Mouse (Mus musculus) MEL (cell line): Measurements from ENCODE around the gene Serpinh1.

Source experiments
- CTCF ChIP-seq, 3 experiments: IDR thresholded peaks in 2 of 3; conservative IDR thresholded peaks in 1 of 3; 2 replicates each; pipeline ENCODE4 v1.5.1; 2011 to 2012; ENCODE audit warnings: low read length in 3 of 3, low read depth in 2 of 3, mild to moderate bottlenecking in 2 of 3, improper control_type of control experiment in 1 of 3, inconsistent platforms in 1 of 3, mixed read lengths in 1 of 3, moderate library complexity in 1 of 3; ENCODE audit not compliant: control insufficient read depth in 1 of 3, insufficient read depth in 1 of 3, poor library complexity in 1 of 3, severe bottlenecking in 1 of 3
- NELFE ChIP-seq: IDR thresholded peaks from 2 replicates; pipeline ENCODE4 v1.6.1; 2011; ENCODE audit warnings: low read depth, low read length, improper control_type of control experiment

DNA sequence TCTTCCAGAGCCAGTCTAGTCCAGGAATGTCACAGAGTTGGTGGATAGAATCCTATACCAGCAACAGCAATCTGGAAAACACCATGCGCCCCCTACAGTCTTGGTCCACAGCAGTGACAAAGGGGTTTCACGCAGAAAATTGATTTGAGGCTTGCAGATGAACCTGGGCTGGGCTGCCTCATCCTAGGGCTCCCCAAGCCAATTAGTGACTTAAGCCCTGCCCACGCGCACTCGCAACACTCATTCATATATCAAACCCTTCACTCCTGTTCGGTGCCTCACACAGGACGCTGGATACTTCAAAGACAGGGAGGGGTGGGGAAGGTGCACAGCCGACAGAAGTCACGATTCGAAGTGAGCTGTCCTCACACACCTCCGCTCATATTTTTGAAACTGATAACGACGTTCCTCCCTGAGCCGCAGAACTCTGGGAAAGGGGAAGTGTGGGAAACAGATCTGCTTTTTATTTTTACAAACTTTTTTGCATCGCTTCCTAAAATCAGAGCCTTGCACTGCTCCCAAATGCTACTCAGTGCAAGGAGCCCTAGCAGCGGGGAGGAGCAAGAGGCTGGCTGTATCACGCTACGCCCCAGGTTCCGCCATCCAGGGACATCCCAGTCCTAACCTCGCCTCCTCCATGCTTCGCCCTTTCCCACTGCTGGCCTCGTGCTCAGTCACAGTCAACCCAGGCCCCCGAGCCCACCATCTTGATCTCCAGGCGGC, 27.6 kb upstream of the Serpinh1 start:
- peak in 2 of 3 experiments; percentile 8 to 26; a peak in 4 of 6 replicates for TF ChIP-seq CTCF (IDR thresholded peaks at IDR 0.05 in 2 of 3, conservative IDR thresholded peaks at IDR 0.05 in 1 of 3; ENCODE audit: control insufficient read depth in 1 of 3, insufficient read depth in 1 of 3, low read depth in 2 of 3, low read length in 3 of 3, poor library complexity in 1 of 3, severe bottlenecking in 1 of 3)
- no peak for TF ChIP-seq NELFE
